Mouse (Mus musculus): ENCODE results near the gene Ddx39.

- TF ChIP-seq CTCF (IDR thresholded peaks at IDR 0.05; ENCODE audit: insufficient read depth, low read length) (no peak), POLR2A (IDR thresholded peaks at IDR 0.05; ENCODE audit: borderline replicate concordance, extremely low read depth, low read depth, low read length) (no peak)
Observed at GRCm38 (mm10) chr8:83770669-83771068, 55.7 kb downstream of the Ddx39 start.

Data from lung, adult 2 months (tissue).